Comparison of ENCODE assay signal across 9 mouse cellular contexts in the genomic region with DNA sequence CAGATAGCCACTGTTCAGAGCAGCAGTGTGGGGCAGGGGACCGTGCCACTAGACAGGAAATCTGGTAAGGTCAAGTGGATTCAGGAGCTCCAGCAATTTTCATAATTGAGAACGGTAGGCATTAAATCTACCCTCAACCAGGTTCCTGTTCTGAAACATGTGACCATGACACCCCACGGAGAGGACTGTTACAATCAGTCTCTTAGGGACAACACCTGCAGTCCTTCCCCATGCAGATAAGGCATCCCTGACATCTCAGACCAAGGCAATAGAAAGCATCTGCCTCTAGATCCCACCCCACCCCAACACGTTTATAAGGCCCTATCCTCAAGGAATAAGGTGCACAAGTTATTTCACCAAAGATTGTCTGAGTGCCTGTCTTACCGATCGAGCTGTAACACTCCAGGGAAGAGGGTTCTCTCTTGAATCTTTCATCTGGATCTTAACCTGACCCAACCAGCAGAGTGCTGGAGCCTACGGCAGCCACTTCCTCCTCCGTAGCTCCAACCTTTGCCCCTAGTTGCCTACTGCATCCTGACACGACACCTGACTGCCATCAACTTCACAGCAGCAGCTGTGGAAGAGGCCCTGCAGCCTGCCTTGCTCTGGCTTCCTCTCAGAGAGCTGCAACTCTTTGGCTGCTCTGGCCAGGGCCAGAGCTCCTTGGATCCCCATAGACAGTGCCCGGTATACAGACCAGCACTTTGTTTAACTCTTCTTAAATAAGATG. TPM values are rescaled to one million over a fixed set of nuclear protein-coding genes. Genes with fewer than 3 reads are reported as not detected.
DNase-seq lines count a peak whose midpoint lies in the region; ATAC-seq and TF ChIP-seq lines count a peak whose summit lies in the region.
"Had no signal": no experiment of that assay in that cellular context is flagged by ENCODE, and none has a peak within 500 bp of the region (broad histone marks: within the 10 kb centered on the region; RNA-seq: fewer than 3 reads in every experiment).

No protein-coding gene starts in this region.

- no peaks in the 10 kb centered on the region for H3K9me3 ChIP-seq in forebrain, embryonic 16.5 days (ENCODE audit: control insufficient read depth, low read length)

- H3K4me2 ChIP-seq in forebrain, embryonic 16.5 days (ENCODE audit: low read length) = no peak overlapping the region

- H3K4me1 ChIP-seq in forebrain, embryonic 16.5 days (replicated peaks; ENCODE audit: control insufficient read depth, insufficient read depth, low read length) = peaks cover 36% of the 10 kb centered on the region

- H3K36me3 ChIP-seq in forebrain, embryonic 16.5 days (ENCODE audit: control insufficient read depth, insufficient read depth) = no peaks in the 10 kb centered on the region

- ATAC-seq in forebrain, embryonic 16.5 days = no peak
- ATAC-seq in megakaryocyte progenitor cell, adult 5-6 weeks (replicated peaks; ENCODE audit: poor library complexity) = peak; percentile 32; the same call in 1 of the 2 replicates

- H3K9ac ChIP-seq in forebrain, embryonic 16.5 days (replicated peaks; ENCODE audit: low read depth, low read length) = no peak overlapping the region

- no peaks in the 10 kb centered on the region for H3K27me3 ChIP-seq in forebrain, embryonic 16.5 days (replicated peaks; ENCODE audit: control insufficient read depth, insufficient read depth, low read length)
- H3K27me3 ChIP-seq: Patski had no signal

- no peak for DNase-seq in layer of hippocampus, adult 2 months (ENCODE audit: low spot score in 2 of 2)
- DNase-seq in layer of hippocampus, adult 9-11 months = no peak
- DNase-seq in thymus, postnatal 0 days (ENCODE audit: low spot score) = peak; percentile 81
- no peak for DNase-seq in right cerebral cortex, postnatal 36 days (ENCODE audit: low spot score in 2 of 2)
- no peak for DNase-seq in urinary bladder, postnatal 14 days (ENCODE audit: low spot score)
- DNase-seq in c-Kit-positive CD71-positive TER-119-positive erythroid progenitor cells, embryonic 14.5 days (ENCODE audit: low spot score) = no peak

- TF ChIP-seq CTCF in layer of hippocampus, adult 2 months (conservative IDR thresholded peaks at IDR 0.05) = no peak

- H3K4me3 ChIP-seq in layer of hippocampus, adult 2 months = no peak overlapping the region
- no peak overlapping the region for H3K4me3 ChIP-seq in forebrain, embryonic 16.5 days (replicated peaks; ENCODE audit: low read length)

- H3K27ac ChIP-seq in layer of hippocampus, adult 2 months = peak overlapping the region; percentile 77
- H3K27ac ChIP-seq in forebrain, embryonic 16.5 days (ENCODE audit: low read length) = peak overlapping the region; percentile 39; the same call in 1 of the 2 replicates

- WGBS in forebrain, embryonic 16.5 days = 81% methylated on average over 10 of the region's 10 CpGs

RNA-seq across cellular contexts. Expression of gene Tom1l2, which starts 50.2 kb away (rescaled TPM):
- 100 to 1,000 TPM; 180 to 189 TPM for total RNA-seq in layer of hippocampus, adult 2 months (2021)
- polyA plus RNA-seq in forebrain, embryonic 16.5 days (2015; fragmentation: Nextera tagmentation; extraction: Ambion mirVana) = 56.5 and 62.0 TPM in 2 replicates
- total RNA-seq in megakaryocyte progenitor cell, adult 5-6 weeks (2015) = 6.8 and 9.0 TPM in 2 replicates
- 4.5 and 4.8 TPM in 2 replicates for total RNA-seq in megakaryocyte progenitor cell, adult 5-6 weeks (2017)
- polyA plus RNA-seq in thymus, postnatal 0 days (2015; fragmentation: Nextera tagmentation; extraction: Ambion mirVana) = 12.7 and 17.6 TPM in 2 replicates

RNA-seq across cellular contexts. Expression of gene Drc3, which starts 50.6 kb away (rescaled TPM):
- total RNA-seq in layer of hippocampus, adult 2 months (2021) = 1 to 10 TPM; 6.4 to 8.0 TPM
- polyA plus RNA-seq in forebrain, embryonic 16.5 days (2015; fragmentation: Nextera tagmentation; extraction: Ambion mirVana) = 4.6 and 4.7 TPM in 2 replicates
- total RNA-seq in megakaryocyte progenitor cell, adult 5-6 weeks (2015) = 0.37 TPM in 1 of 2 replicates, not detected in the other
- total RNA-seq in megakaryocyte progenitor cell, adult 5-6 weeks (2017) = 0.24 and 4.3 TPM in 2 replicates
- 3.6 and 4.5 TPM in 2 replicates for polyA plus RNA-seq in thymus, postnatal 0 days (2015; fragmentation: Nextera tagmentation; extraction: Ambion mirVana)

Comparison
In these comparisons a context has a peak if more than half of its experiments do, and no peak if none do; other contexts are left out.
1. RNA of gene Tom1l2, which starts 50.2 kb away (total RNA-seq): 180 to 189 TPM in layer of hippocampus, adult 2 months; 4.5 to 9.0 TPM in megakaryocyte progenitor cell, adult 5-6 weeks; every median in the first group is over 10 times any median in the second.